Mouse (Mus musculus) lung, adult 2 months (tissue): ENCODE results near the gene Ccdc42. TPM values are rescaled to one million over a fixed set of nuclear protein-coding genes. Genes with fewer than 3 reads are reported as not detected.

ENCODE experiments used
- DNase-seq: peaks from one replicate; pipeline ENCODE4 v3.0.0; 2022
- H3K4me1 ChIP-seq: fragments of 200-500 bp; 2 replicates; pipeline ENCODE4 v1.6.1; 2011; ENCODE audit warnings: low read length; ENCODE audit not compliant: control insufficient read depth, insufficient read depth
- H3K4me3 ChIP-seq: fragments of 200-500 bp; replicated peaks from 2 replicates; pipeline ENCODE3; 2011; ENCODE audit warnings: low read depth, mild to moderate bottlenecking, control low read depth, low read length; ENCODE audit errors: extremely low read depth
- CTCF ChIP-seq: fragments of 200-500 bp; IDR thresholded peaks from 2 replicates; pipeline ENCODE4 v1.5.1; 2011; ENCODE audit warnings: mild to moderate bottlenecking, low read length, control low read depth; ENCODE audit not compliant: insufficient read depth
- POLR2A ChIP-seq: fragments of 200-500 bp; IDR thresholded peaks from 2 replicates; pipeline ENCODE4 v1.6.1; 2011; ENCODE audit warnings: low read depth, mild to moderate bottlenecking, control low read depth, low read length, borderline replicate concordance; ENCODE audit errors: extremely low read depth
- WGBS: fragments of 180-500 bp; shearing (Covaris S2); methylation state at CpG from one replicate; pipeline ENCODE4 v1.1.7; 2018; 5-methylcytosine and 5-hydroxymethylcytosine counted together
- polyA plus RNA-seq: library from polyadenylated mRNA; depleted of rRNA; stranded (reverse); fragments of >200 nt; gene quantifications from 2 replicates; pipeline ENCODE4 v1.2.3, GENCODE M21; 2012

Ccdc42 gene
- polyA plus RNA-seq, 1 experiment = 8.5 TPM

GRCm38 (mm10) chr11:68583225-68583624 lies 3.6 kb upstream of the Ccdc42 start:
- 84% methylated on average over 13 of the region's 13 CpGs for WGBS
- Histone ChIP-seq H3K4me3 (no peak overlapping the region), H3K4me1 (no peaks in the 10 kb centered on the region)
- no peak for DNase-seq
- TF ChIP-seq POLR2A = no peak
- no peak for TF ChIP-seq CTCF

DNA sequence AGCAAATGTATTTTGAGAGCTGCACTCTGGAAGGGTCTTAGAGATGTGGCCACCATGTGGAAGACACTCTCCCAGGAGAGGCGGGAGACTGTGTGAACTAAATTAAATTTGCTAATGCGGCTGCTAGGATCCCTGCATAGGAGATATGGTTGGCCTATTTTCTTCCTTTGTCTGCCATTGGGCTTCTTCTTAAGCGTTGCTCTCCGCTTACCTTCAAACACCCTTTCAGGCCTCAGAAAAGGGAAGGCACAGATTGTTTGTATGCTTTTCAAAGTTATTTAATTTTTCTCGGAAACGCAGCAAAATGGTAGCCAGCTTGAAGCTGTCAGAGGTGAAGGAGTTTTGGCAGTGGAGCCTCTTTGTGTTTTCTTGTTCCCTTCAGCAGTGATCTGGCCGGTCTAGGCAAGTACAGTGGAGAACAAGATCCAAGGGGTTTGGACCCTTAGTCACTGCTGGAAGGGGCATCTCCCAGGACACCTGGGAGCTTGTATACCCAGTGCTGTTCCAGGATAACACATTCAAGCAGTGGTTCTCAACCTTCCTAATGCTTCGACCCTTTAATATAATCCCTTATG lies 2.8 kb upstream of the Ccdc42 start:
- no peaks in the 10 kb centered on the region for H3K4me1 ChIP-seq
- no peak overlapping the region for H3K4me3 ChIP-seq
- DNase-seq = no peak
- TF ChIP-seq POLR2A (no peak), CTCF (no peak)
- whole genome bisulfite sequencing = 70% methylated on average over 8 of the region's 8 CpGs

- no peak for DNase-seq
- WGBS = 23% methylated on average over 3 of the region's 3 CpGs
- no peak overlapping the region for H3K4me3 ChIP-seq
- TF ChIP-seq POLR2A (no peak), CTCF (no peak)
- no peaks in the 10 kb centered on the region for H3K4me1 ChIP-seq
These were observed 931 bp upstream of the Ccdc42 start for GRCm38 (mm10) chr11:68585890-68586289.

GRCm38 (mm10) chr11:68589055-68589809 lies 2.4 kb downstream of the Ccdc42 start:
- peak; percentile 75 for DNase-seq
- TF ChIP-seq POLR2A (no peak), CTCF (peak; percentile 98)
- H3K4me3 ChIP-seq = no peak overlapping the region
- 58% methylated on average over 8 of the region's 8 CpGs for WGBS
- H3K4me1 ChIP-seq = no peaks in the 10 kb centered on the region

- Histone ChIP-seq H3K4me3 (no peak overlapping the region), H3K4me1 (no peaks in the 10 kb centered on the region)
- no peak for TF ChIP-seq POLR2A
- TF ChIP-seq CTCF = no peak
- no peak for DNase-seq
- 63% methylated on average over 5 of the region's 5 CpGs for WGBS
These were observed 4.9 kb downstream of the Ccdc42 start for GRCm38 (mm10) chr11:68591708-68592107.

DNA sequence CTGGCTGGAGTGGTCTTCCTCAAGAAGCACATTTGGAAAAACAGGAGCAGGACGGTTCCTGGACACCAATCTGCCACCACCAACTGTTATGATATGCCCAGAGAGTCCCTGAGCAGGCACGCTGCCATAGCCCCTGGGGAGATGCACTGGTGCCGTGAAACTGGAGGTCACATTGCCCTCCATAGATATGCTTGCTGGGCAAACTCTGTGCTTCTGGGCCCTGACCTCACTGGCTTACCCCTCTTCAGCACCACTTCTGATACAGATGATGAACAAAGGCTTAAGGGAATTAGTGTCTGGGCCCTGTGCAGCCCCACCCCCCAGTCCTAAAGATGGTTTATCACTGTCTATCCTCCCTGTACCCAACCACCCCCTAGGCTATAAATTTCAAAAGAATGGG lies 6.4 kb downstream of the Ccdc42 start:
- WGBS = 79% methylated on average over 3 of the region's 3 CpGs
- Histone ChIP-seq H3K4me1 (no peaks in the 10 kb centered on the region), H3K4me3 (no peak overlapping the region)
- DNase-seq = no peak
- no peak for TF ChIP-seq POLR2A
- TF ChIP-seq CTCF = no peak

GRCm38 (mm10) chr11:68597912-68598311 lies 11.1 kb downstream of the Ccdc42 start:
- Histone ChIP-seq H3K4me1 (peaks cover 3% of the 10 kb centered on the region; the same call in 1 of the 2 replicates), H3K4me3 (no peak overlapping the region)
- 78% methylated on average over 2 of the region's 2 CpGs for WGBS
- no peak for DNase-seq
- no peak for TF ChIP-seq CTCF
- no peak for TF ChIP-seq POLR2A

DNA sequence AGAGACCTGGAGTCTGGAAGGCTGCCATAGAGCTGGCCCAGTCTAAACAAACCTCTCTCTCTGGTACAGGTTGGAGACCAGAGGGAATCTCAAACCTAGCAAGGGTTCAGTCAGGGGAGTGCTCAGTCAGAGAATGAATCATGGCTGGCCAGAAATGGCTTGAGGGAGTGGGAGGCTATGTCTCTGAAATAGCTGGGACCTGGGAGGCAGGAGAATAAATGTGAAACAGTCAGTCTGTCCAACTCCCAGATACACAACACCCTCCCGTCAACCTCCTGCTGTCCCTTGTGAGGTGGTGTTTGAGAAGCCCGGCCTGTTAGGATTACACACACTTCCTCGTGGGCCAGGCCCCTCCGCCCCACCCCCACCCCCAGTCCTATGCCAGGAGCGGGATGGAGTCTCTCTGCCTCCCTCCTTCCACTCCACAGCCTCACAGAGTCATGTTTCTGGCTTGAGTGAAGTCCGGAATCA lies 13.8 kb downstream of the Ccdc42 start:
- H3K4me1 ChIP-seq = peaks cover 3% of the 10 kb centered on the region; the same call in 1 of the 2 replicates
- WGBS = 45% methylated on average over 6 of the region's 6 CpGs
- H3K4me3 ChIP-seq = no peak overlapping the region
- TF ChIP-seq POLR2A (no peak), CTCF (no peak)
- no peak for DNase-seq

GRCm38 (mm10) chr11:68601486-68601991 lies 14.7 kb downstream of the Ccdc42 start:
- H3K4me3 ChIP-seq = no peak overlapping the region
- 54% methylated on average over 9 of the region's 9 CpGs for WGBS
- no peak for DNase-seq
- H3K4me1 ChIP-seq = peaks cover 3% of the 10 kb centered on the region; the same call in 1 of the 2 replicates
- TF ChIP-seq POLR2A (no peak), CTCF (no peak)
